Mouse (Mus musculus): Measurements from ENCODE around the gene Tmem222. TPM values are rescaled to one million over a fixed set of nuclear protein-coding genes. Genes with fewer than 3 reads are reported as not detected.
A peak's percentile ranks its signal among the peaks of the same experiment; 100 is the strongest.

Tmem222 gene
- total RNA-seq, 2 experiments from 2014 or later, result 25.1 to 27.0 TPM

GRCm38 (mm10) chr4:133286476-133287077 is 9.0 kb upstream of the Tmem222 start:
- DNase-seq, result no peak
- intact Hi-C loops (cut with DNase I), result no loop called here

GRCm38 (mm10) chr4:133285950-133286349 is 8.4 kb upstream of the Tmem222 start:
- no peak for DNase-seq
- intact Hi-C loops (cut with DNase I), result no loop called here

GRCm38 (mm10) chr4:133285299-133285698 is 7.7 kb upstream of the Tmem222 start:
- no peak for DNase-seq
- intact Hi-C loops (cut with DNase I), result no loop called here

GRCm38 (mm10) chr4:133282656-133283055 is 5.1 kb upstream of the Tmem222 start:
- intact Hi-C loops (cut with DNase I), result no loop called here
- DNase-seq, result no peak

GRCm38 (mm10) chr4:133281951-133282481 is 4.4 kb upstream of the Tmem222 start:
- intact Hi-C loops (cut with DNase I), result no loop called here
- no peak for DNase-seq

GRCm38 (mm10) chr4:133281513-133281912 is 3.9 kb upstream of the Tmem222 start:
- intact Hi-C loops (cut with DNase I), result no loop called here
- no peak for DNase-seq

- intact Hi-C loops (cut with DNase I), result no loop called here
- DNase-seq, result no peak
Observed at GRCm38 (mm10) chr4:133278482-133278881, 890 bp upstream of the Tmem222 start.

GRCm38 (mm10) chr4:133278067-133278466 is 475 bp upstream of the Tmem222 start:
- no peak for DNase-seq
- intact Hi-C loops (cut with DNase I), result no loop called here

GRCm38 (mm10) chr4:133270929-133271328 is 6.7 kb downstream of the Tmem222 start:
- intact Hi-C loops (cut with DNase I), result no loop called here
- DNase-seq, result no peak

- intact Hi-C loops (cut with DNase I), result no loop called here
- DNase-seq, result peak in 1 of 2 experiments; percentile 59
Observed at GRCm38 (mm10) chr4:133269596-133269995, 8.0 kb downstream of the Tmem222 start.

GRCm38 (mm10) chr4:133268931-133269330 is 8.7 kb downstream of the Tmem222 start:
- DNase-seq, result no peak
- intact Hi-C loops (cut with DNase I), result no loop called here

GRCm38 (mm10) chr4:133266248-133266880 is 11.2 kb downstream of the Tmem222 start:
- DNase-seq, result no peak
- intact Hi-C loops (cut with DNase I), result no loop called here

GRCm38 (mm10) chr4:133265759-133266158 is 11.8 kb downstream of the Tmem222 start:
- intact Hi-C loops (cut with DNase I), result no loop called here
- peak in 1 of 2 experiments; percentile 51 for DNase-seq

- intact Hi-C loops (cut with DNase I), result no loop called here
- no peak for DNase-seq
Observed at GRCm38 (mm10) chr4:133265297-133265696, 12.3 kb downstream of the Tmem222 start.

- intact Hi-C loops (cut with DNase I), result no loop called here
- DNase-seq, result no peak
Observed at GRCm38 (mm10) chr4:133264559-133264958, 13.0 kb downstream of the Tmem222 start.

GRCm38 (mm10) chr4:133263756-133264155 is 13.8 kb downstream of the Tmem222 start:
- intact Hi-C loops (cut with DNase I), result no loop called here
- DNase-seq, result no peak

GRCm38 (mm10) chr4:133262882-133263281 is 14.7 kb downstream of the Tmem222 start, which contains the start of gene Sytl1:
TSS of gene Sytl1 (minus strand) at chr4:133263113.
- intact Hi-C loops (cut with DNase I), result no loop called here
- no peak for DNase-seq

GRCm38 (mm10) chr4:133262375-133262765 is 15.2 kb downstream of the Tmem222 start:
- intact Hi-C loops (cut with DNase I), result no loop called here

GRCm38 (mm10) chr4:133261641-133262374 is 15.8 kb downstream of the Tmem222 start:
- DNase-seq, result no peak
- intact Hi-C loops (cut with DNase I), result no loop called here

More at GRCm38 (mm10) chr4:133262375-133262765, 15.2 kb downstream of the Tmem222 start:
- no peak for DNase-seq

- intact Hi-C loops (cut with DNase I), result no loop called here
- no peak for DNase-seq
Observed at GRCm38 (mm10) chr4:133257798-133258408, 19.7 kb downstream of the Tmem222 start.

- intact Hi-C loops (cut with DNase I), result no loop called here
- no peak for DNase-seq
Observed at GRCm38 (mm10) chr4:133257230-133257629, 20.4 kb downstream of the Tmem222 start.

Data from heart, postnatal 14 days (tissue).